Mouse (Mus musculus) liver, embryonic 13.5 days (tissue): ENCODE measurements around the gene Med6. TPM values are rescaled to one million over a fixed set of nuclear protein-coding genes. Genes with fewer than 3 reads are reported as not detected.

Experiments
- ATAC-seq: fragments of 200-750 bp; cut with Nextera tagmentation; 2 replicates; pipeline ENCODE4 v1.8.0; 2017; ENCODE audit warnings: low read depth, mild to moderate bottlenecking, moderate number of reproducible peaks, moderate library complexity
- DNase-seq: peaks from one replicate; pipeline ENCODE4 v3.0.0; 2022
- H3K27ac ChIP-seq: fragments of 300-500 bp; sonication (generic); 2 replicates; pipeline ENCODE4 v1.5.1; 2015; ENCODE audit warnings: moderate library complexity, mild to moderate bottlenecking, inconsistent platforms
- H3K27me3 ChIP-seq: fragments of 300-500 bp; sonication (generic); 2 replicates; pipeline ENCODE4 v1.6.1; 2015; ENCODE audit warnings: mild to moderate bottlenecking, inconsistent platforms
- H3K36me3 ChIP-seq: fragments of 300-500 bp; sonication (generic); 2 replicates; pipeline ENCODE4 v1.6.1; 2015; ENCODE audit warnings: mild to moderate bottlenecking, inconsistent platforms
- H3K4me1 ChIP-seq: fragments of 300-500 bp; sonication (generic); replicated peaks from 2 replicates; pipeline ENCODE4 v1.6.1; 2015; ENCODE audit warnings: inconsistent platforms
- H3K4me2 ChIP-seq: fragments of 300-500 bp; sonication (generic); 2 replicates; pipeline ENCODE4 v1.6.1; 2015; ENCODE audit warnings: inconsistent platforms, mild to moderate bottlenecking, moderate library complexity
- H3K4me3 ChIP-seq: fragments of 300-500 bp; sonication (generic); replicated peaks from 2 replicates; pipeline ENCODE4 v1.5.1; 2015; ENCODE audit warnings: mild to moderate bottlenecking, inconsistent platforms
- H3K9ac ChIP-seq: fragments of 300-500 bp; sonication (generic); 2 replicates; pipeline ENCODE4 v1.6.1; 2015; ENCODE audit warnings: mild to moderate bottlenecking, inconsistent platforms
- H3K9me3 ChIP-seq: fragments of 300-500 bp; sonication (generic); replicated peaks from 2 replicates; pipeline ENCODE4 v1.6.1; 2016; ENCODE audit warnings: inconsistent platforms
- WGBS: fragments of 180-500 bp; shearing (Covaris S2); methylation state at CpG from one replicate; pipeline ENCODE4 v1.1.7; 2015; ENCODE audit not compliant: insufficient replicate concordance; 5-methylcytosine and 5-hydroxymethylcytosine counted together
- polyA plus RNA-seq: library from polyadenylated mRNA; unstranded; fragments of >200 nt; fragmentation: Nextera tagmentation; extraction: Ambion mirVana; gene quantifications from 2 replicates; pipeline ENCODE4 v1.2.1, GENCODE M21; 2015

Med6 gene
- polyA plus RNA-seq, 1 experiment from 2014 or later: 43.2 TPM

- WGBS: 49% methylated on average over 4 of the region's 4 CpGs
- no peak overlapping the region for H3K27ac ChIP-seq
- no peaks in the 10 kb centered on the region for H3K9me3 ChIP-seq
- peaks cover 26% of the 10 kb centered on the region; the same call in 1 of the 2 replicates for H3K27me3 ChIP-seq
- H3K4me3 ChIP-seq: no peak overlapping the region
- no peaks in the 10 kb centered on the region for H3K4me1 ChIP-seq
- no peak for ATAC-seq
- DNase-seq: no peak
- H3K9ac ChIP-seq: no peak overlapping the region
- no peaks in the 10 kb centered on the region for H3K36me3 ChIP-seq
- H3K4me2 ChIP-seq: no peak overlapping the region
These were observed 28.6 kb upstream of the Med6 start for GRCm38 (mm10) chr12:81623377-81623776.

GRCm38 (mm10) chr12:81619302-81619701 lies 24.5 kb upstream of the Med6 start:
- H3K4me3 ChIP-seq: no peak overlapping the region
- H3K27ac ChIP-seq: no peak overlapping the region
- 11% methylated on average over 5 of the region's 5 CpGs for WGBS
- H3K27me3 ChIP-seq: peaks cover 8% of the 10 kb centered on the region; the same call in 1 of the 2 replicates
- DNase-seq: peak; percentile 6
- H3K9ac ChIP-seq: no peak overlapping the region
- H3K9me3 ChIP-seq: no peaks in the 10 kb centered on the region
- ATAC-seq: no peak
- H3K4me1 ChIP-seq: no peaks in the 10 kb centered on the region
- H3K4me2 ChIP-seq: no peak overlapping the region
- no peaks in the 10 kb centered on the region for H3K36me3 ChIP-seq

- Histone ChIP-seq H3K27ac (no peak overlapping the region), H3K27me3 (no peaks in the 10 kb centered on the region), H3K4me1 (no peaks in the 10 kb centered on the region), H3K9ac (no peak overlapping the region), H3K9me3 (no peaks in the 10 kb centered on the region), H3K4me2 (no peak overlapping the region), H3K4me3 (no peak overlapping the region), H3K36me3 (no peaks in the 10 kb centered on the region)
- ATAC-seq: no peak
- WGBS: 58% methylated on average over 7 of the region's 7 CpGs
- no peak for DNase-seq
These were observed 22.2 kb upstream of the Med6 start for GRCm38 (mm10) chr12:81616980-81617379.

GRCm38 (mm10) chr12:81615807-81616206 lies 21.0 kb upstream of the Med6 start:
- Histone ChIP-seq H3K9me3 (no peaks in the 10 kb centered on the region), H3K27ac (no peak overlapping the region), H3K4me1 (no peaks in the 10 kb centered on the region), H3K9ac (no peak overlapping the region), H3K27me3 (no peaks in the 10 kb centered on the region), H3K36me3 (no peaks in the 10 kb centered on the region), H3K4me3 (no peak overlapping the region), H3K4me2 (no peak overlapping the region)
- ATAC-seq (no peak), DNase-seq (no peak)
- 61% methylated on average over 6 of the region's 6 CpGs for WGBS

GRCm38 (mm10) chr12:81609445-81609844 lies 14.6 kb upstream of the Med6 start:
- Histone ChIP-seq H3K4me3 (no peak overlapping the region), H3K27me3 (no peaks in the 10 kb centered on the region), H3K36me3 (no peaks in the 10 kb centered on the region), H3K9ac (no peak overlapping the region), H3K4me2 (no peak overlapping the region), H3K9me3 (no peaks in the 10 kb centered on the region), H3K27ac (no peak overlapping the region), H3K4me1 (no peaks in the 10 kb centered on the region)
- DNase-seq (no peak), ATAC-seq (no peak)

- H3K36me3 ChIP-seq: no peaks in the 10 kb centered on the region
- no peak overlapping the region for H3K27ac ChIP-seq
- DNase-seq: no peak
- ATAC-seq: no peak
- WGBS: 50% methylated on average over 5 of the region's 5 CpGs
- H3K9ac ChIP-seq: no peak overlapping the region
- no peaks in the 10 kb centered on the region for H3K9me3 ChIP-seq
- no peak overlapping the region for H3K4me2 ChIP-seq
- H3K4me3 ChIP-seq: no peak overlapping the region
- no peaks in the 10 kb centered on the region for H3K4me1 ChIP-seq
- peaks cover 14% of the 10 kb centered on the region for H3K27me3 ChIP-seq
These were observed 10.4 kb upstream of the Med6 start for GRCm38 (mm10) chr12:81604995-81605784.

- Histone ChIP-seq H3K4me3 (no peak overlapping the region), H3K9ac (peak overlapping the region; percentile 33), H3K36me3 (no peaks in the 10 kb centered on the region), H3K27ac (peak overlapping the region; percentile 93), H3K27me3 (peaks cover 17% of the 10 kb centered on the region), H3K4me2 (peak overlapping the region; percentile 45), H3K4me1 (peaks cover 29% of the 10 kb centered on the region), H3K9me3 (no peaks in the 10 kb centered on the region)
- DNase-seq: peak; percentile 48
- peak; percentile 68 for ATAC-seq
- 26% methylated on average over 8 of the region's 8 CpGs for WGBS
These were observed 1.9 kb upstream of the Med6 start for GRCm38 (mm10) chr12:81596547-81597262.

GRCm38 (mm10) chr12:81568374-81568773 lies 26.4 kb downstream of the Med6 start, which contains the start of gene Adam21:
TSS of gene Adam21 (minus strand) at chr12:81568474.
- WGBS: 72% methylated on average over 1 of the region's 1 CpGs
- ATAC-seq (no peak), DNase-seq (no peak)

GRCm38 (mm10) chr12:81567931-81568330 lies 26.9 kb downstream of the Med6 start:
- WGBS: 32% methylated on average over 5 of the region's 5 CpGs
- no peak overlapping the region for H3K27ac ChIP-seq
- H3K4me2 ChIP-seq: peak overlapping the region; percentile 21; the same call in 1 of the 2 replicates
- DNase-seq (no peak), ATAC-seq (peak; percentile 57; the same call in 1 of the 2 replicates)
- H3K9me3 ChIP-seq: no peaks in the 10 kb centered on the region
- H3K4me3 ChIP-seq: no peak overlapping the region
- no peaks in the 10 kb centered on the region for H3K27me3 ChIP-seq
- H3K4me1 ChIP-seq: peaks cover 10% of the 10 kb centered on the region
- H3K9ac ChIP-seq: no peak overlapping the region
- H3K36me3 ChIP-seq: peaks cover 17% of the 10 kb centered on the region

More at GRCm38 (mm10) chr12:81568374-81568773, 26.4 kb downstream of the Med6 start, which contains the start of gene Adam21:
- no peaks in the 10 kb centered on the region for H3K27me3 ChIP-seq
- peak within 1 kb of the TSS; percentile 21; the same call in 1 of the 2 replicates for H3K4me2 ChIP-seq
- H3K27ac ChIP-seq: no peak within 1 kb of the TSS
- H3K9me3 ChIP-seq: no peaks in the 10 kb centered on the region
- peaks cover 21% of the 10 kb centered on the region for H3K36me3 ChIP-seq
- H3K9ac ChIP-seq: no peak within 1 kb of the TSS
- peaks cover 10% of the 10 kb centered on the region for H3K4me1 ChIP-seq
- H3K4me3 ChIP-seq: no peak within 1 kb of the TSS

GRCm38 (mm10) chr12:81564173-81564572 lies 30.6 kb downstream of the Med6 start:
- Histone ChIP-seq H3K4me3 (no peak overlapping the region), H3K9ac (no peak overlapping the region), H3K9me3 (no peaks in the 10 kb centered on the region), H3K27me3 (no peaks in the 10 kb centered on the region), H3K4me2 (no peak overlapping the region), H3K27ac (no peak overlapping the region), H3K36me3 (no peaks in the 10 kb centered on the region), H3K4me1 (peaks cover 10% of the 10 kb centered on the region)
- 82% methylated on average over 3 of the region's 3 CpGs for WGBS
- DNase-seq (no peak), ATAC-seq (no peak)

GRCm38 (mm10) chr12:81549286-81549685 lies 45.5 kb downstream of the Med6 start:
- H3K9me3 ChIP-seq: no peaks in the 10 kb centered on the region
- ATAC-seq (no peak), DNase-seq (no peak)
- no peaks in the 10 kb centered on the region for H3K27me3 ChIP-seq
- 69% methylated on average over 3 of the region's 3 CpGs for WGBS
- no peak overlapping the region for H3K9ac ChIP-seq
- H3K4me3 ChIP-seq: no peak overlapping the region
- no peaks in the 10 kb centered on the region for H3K36me3 ChIP-seq
- H3K4me1 ChIP-seq: no peaks in the 10 kb centered on the region
- no peak overlapping the region for H3K4me2 ChIP-seq
- H3K27ac ChIP-seq: no peak overlapping the region
